Mouse (Mus musculus) bone marrow macrophage, adult 2 months (primary cell): ENCODE results near the gene Ctnna3.

Experiments used
- CTCF ChIP-seq: IDR thresholded peaks from 2 replicates; pipeline ENCODE4 v1.5.1; 2012; ENCODE audit warnings: low read depth, mild to moderate bottlenecking, low read length, moderate library complexity
- POLR2A ChIP-seq: IDR thresholded peaks from 2 replicates; pipeline ENCODE4 v1.6.1; 2012; ENCODE audit warnings: mild to moderate bottlenecking, low read depth, low read length, borderline replicate concordance

DNA sequence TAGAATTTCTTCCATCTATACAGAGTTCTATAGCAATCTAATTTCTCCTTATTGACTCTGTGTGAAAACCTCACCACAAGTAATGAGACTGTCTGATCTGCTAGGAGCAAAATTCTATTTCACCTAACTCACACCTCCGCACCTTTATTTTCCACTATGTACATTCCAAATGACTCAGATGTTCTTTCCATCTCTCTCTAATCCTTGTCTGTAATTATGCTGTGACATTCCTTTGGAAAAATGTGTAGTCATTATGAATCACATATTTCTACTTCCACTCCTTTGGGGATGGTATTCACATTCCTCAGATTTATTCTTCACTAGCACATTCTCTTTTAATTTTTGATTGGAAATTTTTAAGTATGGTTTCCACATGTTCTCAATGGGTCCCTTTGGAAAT is 1406.4 kb downstream of the Ctnna3 start:
- TF ChIP-seq CTCF (no peak), POLR2A (no peak)
